Mouse (Mus musculus): ENCODE measurements around the gene Kif6. TPM values are rescaled to one million over a fixed set of nuclear protein-coding genes. Genes with fewer than 3 reads are reported as not detected.

The Kif6 gene
- total RNA-seq, 1 experiment: 0.36 TPM

DNA sequence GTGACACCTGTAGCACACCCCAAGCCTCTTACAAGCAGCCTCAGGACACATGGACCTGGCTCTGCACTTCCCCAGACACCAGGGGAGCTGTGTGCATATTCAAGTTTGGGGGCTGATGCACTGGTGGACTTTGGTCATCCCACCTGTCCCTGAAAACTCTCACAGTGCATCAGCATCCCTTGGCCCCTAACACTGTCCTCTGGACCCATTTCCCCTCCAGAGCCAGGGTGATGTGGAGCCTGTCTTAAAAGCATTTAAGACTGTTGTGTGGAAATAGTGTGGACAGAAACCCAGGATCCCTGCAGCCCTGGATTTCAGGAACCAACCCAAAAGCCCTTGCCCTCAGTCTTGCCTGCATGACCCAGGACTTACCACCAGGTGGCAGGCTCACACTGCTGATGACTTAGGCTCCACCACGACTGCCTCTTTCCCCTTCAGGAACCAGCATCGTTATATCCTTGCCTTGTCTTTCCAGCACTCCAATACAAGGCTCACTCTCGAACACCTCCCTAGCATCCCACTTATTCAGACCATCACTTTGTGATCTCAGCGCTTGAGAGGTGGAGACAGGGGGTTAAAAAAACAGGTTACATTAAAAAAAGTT lies 320.8 kb downstream of the Kif6 start:
- Histone ChIP-seq H3K27ac (ENCODE audit: insufficient read depth, low read depth, low read length, poor library complexity, severe bottlenecking) (no peak overlapping the region), H3K4me3 (ENCODE audit: insufficient read depth in 1 of 2, low read depth in 1 of 2, low read length in 2 of 2, poor library complexity in 1 of 2, severe bottlenecking in 1 of 2) (no peak overlapping the region), H3K36me3 (ENCODE audit: control insufficient read depth, insufficient read depth, low read length, poor library complexity, severe bottlenecking) (no peaks in the 10 kb centered on the region), H3K9ac (ENCODE audit: insufficient read depth, low read depth, low read length, poor library complexity, severe bottlenecking) (no peak overlapping the region), H3K4me1 (ENCODE audit: control insufficient read depth in 2 of 2, insufficient read depth in 2 of 2, low read length in 2 of 2, poor library complexity in 1 of 2) (peaks cover 0 to 5% of the 10 kb centered on the region in 2 experiments; a peak in 1 of 4 replicates), H3K9me3 (ENCODE audit: control insufficient read depth, insufficient read depth, low read depth, low read length) (no peaks in the 10 kb centered on the region)
- in situ Hi-C loops (cut with MboI; ENCODE audit: low sequenced_read_pairs in 2 of 2, unreplicated experiment in 2 of 2): no loop called here
- DNase-seq (ENCODE audit: low read depth, low spot score): peak; percentile 68
- peak; percentile 77; the same call in 1 of the 2 replicates for TF ChIP-seq ZC3H11A (IDR thresholded peaks at IDR 0.05; ENCODE audit: borderline replicate concordance, low read depth, low read length)
- no peak for TF ChIP-seq HCFC1 (IDR thresholded peaks at IDR 0.05; ENCODE audit: borderline replicate concordance, insufficient read depth, low read length)

GRCm38 (mm10) chr17:49936214-49936613 lies 321.3 kb downstream of the Kif6 start:
- H3K9me3 ChIP-seq (ENCODE audit: control insufficient read depth, insufficient read depth, low read depth, low read length): no peaks in the 10 kb centered on the region
- TF ChIP-seq CHD2 (IDR thresholded peaks at IDR 0.05; ENCODE audit: low read depth, low read length) (no peak), ZNF384 (IDR thresholded peaks at IDR 0.05; ENCODE audit: low read depth, low read length) (no peak), ZC3H11A (IDR thresholded peaks at IDR 0.05; ENCODE audit: borderline replicate concordance, low read depth, low read length) (no peak), MAFK (IDR thresholded peaks at IDR 0.05; ENCODE audit: insufficient read depth, low read depth, low read length) (no peak), HCFC1 (IDR thresholded peaks at IDR 0.05; ENCODE audit: borderline replicate concordance, insufficient read depth, low read length) (no peak)
- no peak overlapping the region for H3K4me3 ChIP-seq (ENCODE audit: insufficient read depth in 1 of 2, low read depth in 1 of 2, low read length in 2 of 2, poor library complexity in 1 of 2, severe bottlenecking in 1 of 2)
- in situ Hi-C loops (cut with MboI; ENCODE audit: low sequenced_read_pairs in 2 of 2, unreplicated experiment in 2 of 2): no loop called here
- no peak for DNase-seq (ENCODE audit: low read depth, low spot score)
- H3K27ac ChIP-seq (ENCODE audit: insufficient read depth, low read depth, low read length, poor library complexity, severe bottlenecking): no peak overlapping the region
- H3K4me1 ChIP-seq (ENCODE audit: control insufficient read depth in 2 of 2, insufficient read depth in 2 of 2, low read length in 2 of 2, poor library complexity in 1 of 2): peaks cover 0 to 5% of the 10 kb centered on the region in 2 experiments; a peak in 1 of 4 replicates
- no peak overlapping the region for H3K9ac ChIP-seq (ENCODE audit: insufficient read depth, low read depth, low read length, poor library complexity, severe bottlenecking)
- H3K36me3 ChIP-seq (ENCODE audit: control insufficient read depth, insufficient read depth, low read length, poor library complexity, severe bottlenecking): no peaks in the 10 kb centered on the region

DNA sequence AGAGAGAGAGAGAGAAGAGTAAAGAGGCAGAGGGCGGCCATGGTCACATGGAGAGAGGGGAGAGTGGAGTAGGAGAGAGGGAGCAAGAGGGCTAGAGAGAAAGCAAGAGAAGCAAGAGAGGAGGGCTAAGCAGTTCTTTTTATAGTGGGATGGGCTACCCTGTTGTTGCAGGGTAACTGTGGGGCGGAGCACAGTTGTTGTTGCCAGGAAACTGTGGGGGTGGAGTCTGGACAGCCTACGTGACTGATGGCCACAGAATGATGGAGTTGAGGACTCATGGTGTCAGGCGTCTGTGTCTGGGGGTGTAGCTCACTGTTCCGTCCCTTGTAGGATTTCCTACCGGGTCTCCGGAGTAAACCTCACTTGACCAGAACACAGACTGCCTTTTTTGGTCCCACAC lies 324.2 kb downstream of the Kif6 start:
- Histone ChIP-seq H3K9me3 (ENCODE audit: control insufficient read depth, insufficient read depth, low read depth, low read length) (no peaks in the 10 kb centered on the region), H3K27ac (ENCODE audit: insufficient read depth, low read depth, low read length, poor library complexity, severe bottlenecking) (no peak overlapping the region), H3K9ac (ENCODE audit: insufficient read depth, low read depth, low read length, poor library complexity, severe bottlenecking) (no peak overlapping the region), H3K4me3 (ENCODE audit: insufficient read depth in 1 of 2, low read depth in 1 of 2, low read length in 2 of 2, poor library complexity in 1 of 2, severe bottlenecking in 1 of 2) (no peak overlapping the region), H3K4me1 (ENCODE audit: control insufficient read depth in 2 of 2, insufficient read depth in 2 of 2, low read length in 2 of 2, poor library complexity in 1 of 2) (no peaks in the 10 kb centered on the region), H3K36me3 (ENCODE audit: control insufficient read depth, insufficient read depth, low read length, poor library complexity, severe bottlenecking) (no peaks in the 10 kb centered on the region)
- no peak for DNase-seq (ENCODE audit: low read depth, low spot score)
- in situ Hi-C loops (cut with MboI; ENCODE audit: low sequenced_read_pairs in 2 of 2, unreplicated experiment in 2 of 2): no loop called here
- TF ChIP-seq CHD2 (IDR thresholded peaks at IDR 0.05; ENCODE audit: low read depth, low read length): no peak
- no peak for TF ChIP-seq MAFK (IDR thresholded peaks at IDR 0.05; ENCODE audit: insufficient read depth, low read depth, low read length)
- TF ChIP-seq ZC3H11A (IDR thresholded peaks at IDR 0.05; ENCODE audit: borderline replicate concordance, low read depth, low read length): no peak
- TF ChIP-seq ZNF384 (IDR thresholded peaks at IDR 0.05; ENCODE audit: low read depth, low read length): no peak
- no peak for TF ChIP-seq HCFC1 (IDR thresholded peaks at IDR 0.05; ENCODE audit: borderline replicate concordance, insufficient read depth, low read length)

GRCm38 (mm10) chr17:49942674-49943073 lies 327.7 kb downstream of the Kif6 start:
- H3K4me1 ChIP-seq (ENCODE audit: control insufficient read depth in 2 of 2, insufficient read depth in 2 of 2, low read length in 2 of 2, poor library complexity in 1 of 2): no peaks in the 10 kb centered on the region
- no peak for DNase-seq (ENCODE audit: low read depth, low spot score)
- H3K4me3 ChIP-seq (ENCODE audit: insufficient read depth in 1 of 2, low read depth in 1 of 2, low read length in 2 of 2, poor library complexity in 1 of 2, severe bottlenecking in 1 of 2): no peak overlapping the region
- H3K27ac ChIP-seq (ENCODE audit: insufficient read depth, low read depth, low read length, poor library complexity, severe bottlenecking): no peak overlapping the region
- no peaks in the 10 kb centered on the region for H3K36me3 ChIP-seq (ENCODE audit: control insufficient read depth, insufficient read depth, low read length, poor library complexity, severe bottlenecking)
- in situ Hi-C loops (cut with MboI; ENCODE audit: low sequenced_read_pairs in 2 of 2, unreplicated experiment in 2 of 2): no loop called here
- no peak for TF ChIP-seq ZNF384 (IDR thresholded peaks at IDR 0.05; ENCODE audit: low read depth, low read length)
- no peak for TF ChIP-seq CHD2 (IDR thresholded peaks at IDR 0.05; ENCODE audit: low read depth, low read length)
- TF ChIP-seq MAFK (IDR thresholded peaks at IDR 0.05; ENCODE audit: insufficient read depth, low read depth, low read length): no peak
- no peak for TF ChIP-seq HCFC1 (IDR thresholded peaks at IDR 0.05; ENCODE audit: borderline replicate concordance, insufficient read depth, low read length)
- TF ChIP-seq ZC3H11A (IDR thresholded peaks at IDR 0.05; ENCODE audit: borderline replicate concordance, low read depth, low read length): no peak
- H3K9me3 ChIP-seq (ENCODE audit: control insufficient read depth, insufficient read depth, low read depth, low read length): no peaks in the 10 kb centered on the region
- H3K9ac ChIP-seq (ENCODE audit: insufficient read depth, low read depth, low read length, poor library complexity, severe bottlenecking): no peak overlapping the region

GRCm38 (mm10) chr17:49951491-49951855 lies 336.5 kb downstream of the Kif6 start:
- Histone ChIP-seq H3K4me3 (ENCODE audit: insufficient read depth in 1 of 2, low read depth in 1 of 2, low read length in 2 of 2, poor library complexity in 1 of 2, severe bottlenecking in 1 of 2) (no peak overlapping the region), H3K36me3 (ENCODE audit: control insufficient read depth, insufficient read depth, low read length, poor library complexity, severe bottlenecking) (no peaks in the 10 kb centered on the region), H3K4me1 (ENCODE audit: control insufficient read depth in 2 of 2, insufficient read depth in 2 of 2, low read length in 2 of 2, poor library complexity in 1 of 2) (peaks cover 0 to 2% of the 10 kb centered on the region in 2 experiments; a peak in 1 of 4 replicates), H3K9ac (ENCODE audit: insufficient read depth, low read depth, low read length, poor library complexity, severe bottlenecking) (no peak overlapping the region), H3K9me3 (ENCODE audit: control insufficient read depth, insufficient read depth, low read depth, low read length) (no peaks in the 10 kb centered on the region), H3K27ac (ENCODE audit: insufficient read depth, low read depth, low read length, poor library complexity, severe bottlenecking) (no peak overlapping the region)
- no peak for TF ChIP-seq HCFC1 (IDR thresholded peaks at IDR 0.05; ENCODE audit: borderline replicate concordance, insufficient read depth, low read length)
- no peak for TF ChIP-seq MAFK (IDR thresholded peaks at IDR 0.05; ENCODE audit: insufficient read depth, low read depth, low read length)
- no peak for TF ChIP-seq CHD2 (IDR thresholded peaks at IDR 0.05; ENCODE audit: low read depth, low read length)
- no peak for TF ChIP-seq ZNF384 (IDR thresholded peaks at IDR 0.05; ENCODE audit: low read depth, low read length)
- TF ChIP-seq ZC3H11A (IDR thresholded peaks at IDR 0.05; ENCODE audit: borderline replicate concordance, low read depth, low read length): no peak
- in situ Hi-C loops (cut with MboI; ENCODE audit: low sequenced_read_pairs in 2 of 2, unreplicated experiment in 2 of 2): loop anchor here (25.0 kb wide), 2 partner anchors 261 to 836 kb away; no protein-coding TSS in a partner anchor
- DNase-seq (ENCODE audit: low read depth, low spot score): peak; percentile 69

Data from ES-E14 (cell line).